Mouse (Mus musculus) midbrain, embryonic 16.5 days (tissue): Measurements from ENCODE around the gene Slx4ip. TPM values are rescaled to one million over a fixed set of nuclear protein-coding genes. Genes with fewer than 3 reads are reported as not detected.

Source experiments
- ATAC-seq: fragments of 200-750 bp; cut with Nextera tagmentation; 2 replicates; pipeline ENCODE4 v1.8.0; 2017; ENCODE audit warnings: moderate TSS enrichment
- H3K27ac ChIP-seq: fragments of 300-500 bp; sonication (generic); 2 replicates; pipeline ENCODE4 v1.5.1; 2014; ENCODE audit warnings: mild to moderate bottlenecking, low read length, mixed read lengths
- H3K27me3 ChIP-seq: fragments of 300-500 bp; sonication (generic); 2 replicates; pipeline ENCODE4 v1.6.1; 2014; ENCODE audit warnings: low read depth, low read length, mixed read lengths; ENCODE audit not compliant: control insufficient read depth, insufficient read depth
- H3K36me3 ChIP-seq: fragments of 300-500 bp; sonication (generic); 2 replicates; pipeline ENCODE4 v1.6.1; 2014; ENCODE audit warnings: mild to moderate bottlenecking, low read length, moderate library complexity, mixed read lengths; ENCODE audit not compliant: control insufficient read depth, insufficient read depth
- H3K4me1 ChIP-seq: fragments of 300-500 bp; sonication (generic); 2 replicates; pipeline ENCODE4 v1.6.1; 2014; ENCODE audit warnings: mild to moderate bottlenecking, low read length, mixed read lengths; ENCODE audit not compliant: control insufficient read depth, insufficient read depth
- H3K4me2 ChIP-seq: fragments of 300-500 bp; sonication (generic); 2 replicates; pipeline ENCODE4 v1.6.1; 2014; ENCODE audit warnings: mild to moderate bottlenecking, low read length, mixed read lengths
- H3K4me3 ChIP-seq: fragments of 300-500 bp; sonication (generic); 2 replicates; pipeline ENCODE4 v1.5.1; 2014; ENCODE audit warnings: low read depth, mild to moderate bottlenecking, low read length, moderate library complexity, mixed read lengths
- H3K9ac ChIP-seq: fragments of 300-500 bp; sonication (generic); 2 replicates; pipeline ENCODE4 v1.6.1; 2014; ENCODE audit warnings: low read depth, low read length, mixed read lengths
- H3K9me3 ChIP-seq: fragments of 300-500 bp; sonication (generic); replicated peaks from 2 replicates; pipeline ENCODE4 v1.6.1; 2014; ENCODE audit warnings: mild to moderate bottlenecking, low read length, mixed read lengths; ENCODE audit not compliant: control insufficient read depth, poor library complexity, severe bottlenecking
- WGBS: fragments of 180-500 bp; shearing (Covaris S2); extraction: QIAGEN DNeasy Blood & Tissue Kit; methylation state at CpG from one replicate; pipeline ENCODE4 v1.1.7; 2014; 5-methylcytosine and 5-hydroxymethylcytosine counted together
- polyA plus RNA-seq: library from polyadenylated mRNA; unstranded; fragments of >200 nt; fragmentation: Nextera tagmentation; extraction: Ambion mirVana; gene quantifications from 2 replicates; pipeline ENCODE4 v1.2.1, GENCODE M21; 2015

Slx4ip gene
- polyA plus RNA-seq, 1 experiment from 2014 or later = 13.2 TPM

- no peaks in the 10 kb centered on the region for H3K27me3 ChIP-seq
- ATAC-seq = no peak
- no peak overlapping the region for H3K27ac ChIP-seq
- no peaks in the 10 kb centered on the region for H3K36me3 ChIP-seq
- no peak overlapping the region for H3K4me3 ChIP-seq
- H3K9me3 ChIP-seq = no peaks in the 10 kb centered on the region
- WGBS = 94% methylated on average over 4 of the region's 4 CpGs
- H3K4me2 ChIP-seq = no peak overlapping the region
- no peak overlapping the region for H3K9ac ChIP-seq
- H3K4me1 ChIP-seq = no peaks in the 10 kb centered on the region
These were observed 45.6 kb downstream of the Slx4ip start for GRCm38 (mm10) chr2:136936391-136937288.

- Histone ChIP-seq H3K36me3 (no peaks in the 10 kb centered on the region), H3K27ac (no peak overlapping the region), H3K4me3 (no peak overlapping the region), H3K27me3 (no peaks in the 10 kb centered on the region), H3K4me1 (no peaks in the 10 kb centered on the region), H3K9me3 (no peaks in the 10 kb centered on the region), H3K4me2 (no peak overlapping the region), H3K9ac (no peak overlapping the region)
- WGBS = 88% methylated on average over 1 of the region's 1 CpGs
- ATAC-seq = no peak
These were observed 47.2 kb downstream of the Slx4ip start for GRCm38 (mm10) chr2:136938249-136938648.

- no peak overlapping the region for H3K4me2 ChIP-seq
- H3K9ac ChIP-seq = no peak overlapping the region
- H3K36me3 ChIP-seq = no peaks in the 10 kb centered on the region
- H3K27me3 ChIP-seq = no peaks in the 10 kb centered on the region
- H3K4me3 ChIP-seq = no peak overlapping the region
- ATAC-seq = no peak
- H3K9me3 ChIP-seq = no peaks in the 10 kb centered on the region
- H3K27ac ChIP-seq = no peak overlapping the region
- 89% methylated on average over 5 of the region's 5 CpGs for WGBS
- no peaks in the 10 kb centered on the region for H3K4me1 ChIP-seq
These were observed 55.3 kb downstream of the Slx4ip start for GRCm38 (mm10) chr2:136946297-136946696.

GRCm38 (mm10) chr2:136947500-136947899, 56.5 kb downstream of the Slx4ip start:
- no peaks in the 10 kb centered on the region for H3K9me3 ChIP-seq
- no peak overlapping the region for H3K27ac ChIP-seq
- no peak overlapping the region for H3K4me2 ChIP-seq
- no peak for ATAC-seq
- H3K4me3 ChIP-seq = no peak overlapping the region
- H3K27me3 ChIP-seq = no peaks in the 10 kb centered on the region
- H3K36me3 ChIP-seq = no peaks in the 10 kb centered on the region
- no peaks in the 10 kb centered on the region for H3K4me1 ChIP-seq
- WGBS = 80% methylated on average over 4 of the region's 4 CpGs
- no peak overlapping the region for H3K9ac ChIP-seq

- Histone ChIP-seq H3K27ac (no peak overlapping the region), H3K27me3 (no peaks in the 10 kb centered on the region), H3K4me3 (no peak overlapping the region), H3K4me1 (no peaks in the 10 kb centered on the region), H3K9me3 (no peaks in the 10 kb centered on the region), H3K9ac (no peak overlapping the region), H3K36me3 (no peaks in the 10 kb centered on the region), H3K4me2 (no peak overlapping the region)
- 0 out of 2 replicates have a peak, but pooled peaks have one; percentile 11 for ATAC-seq
- WGBS = 54% methylated on average over 5 of the region's 5 CpGs
These were observed 56.9 kb downstream of the Slx4ip start for GRCm38 (mm10) chr2:136947937-136948336.

GRCm38 (mm10) chr2:136952238-136952637, 61.2 kb downstream of the Slx4ip start:
- Histone ChIP-seq H3K9me3 (no peaks in the 10 kb centered on the region), H3K4me3 (no peak overlapping the region), H3K4me2 (no peak overlapping the region), H3K4me1 (no peaks in the 10 kb centered on the region), H3K36me3 (no peaks in the 10 kb centered on the region), H3K9ac (no peak overlapping the region), H3K27me3 (no peaks in the 10 kb centered on the region), H3K27ac (no peak overlapping the region)
- ATAC-seq = no peak
- 46% methylated on average over 1 of the region's 1 CpGs for WGBS

- no peaks in the 10 kb centered on the region for H3K9me3 ChIP-seq
- no peaks in the 10 kb centered on the region for H3K36me3 ChIP-seq
- H3K9ac ChIP-seq = no peak overlapping the region
- no peaks in the 10 kb centered on the region for H3K27me3 ChIP-seq
- H3K27ac ChIP-seq = no peak overlapping the region
- ATAC-seq = no peak
- H3K4me1 ChIP-seq = 0 out of 2 replicates have a peak, but pooled peaks cover 3% of the 10 kb centered on the region
- no peak overlapping the region for H3K4me2 ChIP-seq
- WGBS = 81% methylated on average over 9 of the region's 9 CpGs
- no peak overlapping the region for H3K4me3 ChIP-seq
These were observed 64.9 kb downstream of the Slx4ip start for GRCm38 (mm10) chr2:136955726-136956571.

GRCm38 (mm10) chr2:136958697-136959096, 67.7 kb downstream of the Slx4ip start:
- Histone ChIP-seq H3K4me3 (no peak overlapping the region), H3K9me3 (no peaks in the 10 kb centered on the region), H3K4me1 (0 out of 2 replicates have a peak, but pooled peaks cover 3% of the 10 kb centered on the region), H3K4me2 (no peak overlapping the region), H3K36me3 (no peaks in the 10 kb centered on the region), H3K9ac (no peak overlapping the region), H3K27me3 (no peaks in the 10 kb centered on the region), H3K27ac (no peak overlapping the region)
- ATAC-seq = no peak
- 89% methylated on average over 3 of the region's 3 CpGs for WGBS

GRCm38 (mm10) chr2:136975774-136976173, 84.8 kb downstream of the Slx4ip start:
- Histone ChIP-seq H3K27me3 (no peaks in the 10 kb centered on the region), H3K9ac (no peak overlapping the region), H3K9me3 (no peaks in the 10 kb centered on the region), H3K27ac (no peak overlapping the region), H3K4me2 (no peak overlapping the region), H3K4me3 (no peak overlapping the region), H3K36me3 (no peaks in the 10 kb centered on the region), H3K4me1 (no peaks in the 10 kb centered on the region)
- no peak for ATAC-seq
- WGBS = 75% methylated on average over 1 of the region's 1 CpGs
